Mouse (Mus musculus): ENCODE measurements at regions not wholly inside any gene's neighbourhood (a gene's known extent, or its start where the extent isn't known, plus 50 kb on each side); places are given as distances from the start of the nearest gene placed in this dataset.

DNA sequence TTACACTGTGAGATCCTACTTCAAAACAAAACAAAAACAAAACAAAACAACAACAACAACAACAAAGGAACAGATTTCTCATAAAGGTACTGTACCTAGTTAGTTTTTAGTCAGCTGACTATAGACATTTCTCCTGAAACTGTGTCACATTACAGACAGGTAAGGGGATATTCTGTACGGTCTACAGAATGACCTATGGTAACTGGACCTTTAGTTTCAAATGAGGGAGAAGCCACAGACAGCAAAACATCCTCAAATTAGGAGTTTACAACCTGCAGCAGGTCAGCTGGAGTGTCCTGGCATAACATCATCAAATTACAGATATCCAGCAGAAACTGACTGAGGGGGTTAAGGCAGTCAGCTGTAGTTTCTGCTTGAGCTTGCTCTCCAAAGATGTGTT, 210.7 kb downstream of the Pax1 start:
- H3K27ac ChIP-seq (ENCODE audit: low read length): no peak overlapping the region
- no peaks in the 10 kb centered on the region for H3K36me3 ChIP-seq (ENCODE audit: control insufficient read depth, insufficient read depth)
- H3K4me2 ChIP-seq (ENCODE audit: low read depth, low read length): no peak overlapping the region
- H3K27me3 ChIP-seq (ENCODE audit: control insufficient read depth, insufficient read depth, low read length): no peaks in the 10 kb centered on the region
- no peak overlapping the region for H3K4me3 ChIP-seq (ENCODE audit: low read length)
- 88% methylated on average over 1 of the region's 1 CpGs for WGBS
- no peak for ATAC-seq (replicated peaks; ENCODE audit: extremely low read depth, insufficient read depth, low FRiP score)
- no peaks in the 10 kb centered on the region for H3K4me1 ChIP-seq (ENCODE audit: control insufficient read depth, insufficient read depth, low read length)
- H3K9me3 ChIP-seq (replicated peaks; ENCODE audit: control insufficient read depth, low read length): no peaks in the 10 kb centered on the region
- no peak overlapping the region for H3K9ac ChIP-seq (ENCODE audit: low read length)

DNA sequence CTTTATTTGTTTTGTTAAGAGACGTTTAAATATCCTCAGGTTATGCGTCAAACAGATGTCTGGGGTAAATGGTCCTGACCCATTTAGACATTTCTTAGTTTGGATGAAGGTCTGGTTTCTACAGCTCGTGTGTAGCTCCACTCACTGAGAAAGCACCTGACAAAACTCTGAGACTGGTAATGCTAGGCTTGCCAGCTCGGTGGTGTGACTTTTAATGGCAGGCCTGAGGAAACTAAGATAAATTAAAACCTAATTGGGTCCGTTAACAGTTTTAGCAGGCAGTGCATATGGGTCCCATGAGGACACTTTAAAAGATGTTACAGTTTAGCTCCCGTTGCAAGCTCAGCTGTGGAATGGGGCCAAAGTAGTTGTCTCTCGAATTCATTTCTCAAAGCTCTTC, 199.5 kb downstream of the Pax1 start:
- Histone ChIP-seq H3K9ac (ENCODE audit: low read length) (no peak overlapping the region), H3K4me1 (ENCODE audit: control insufficient read depth, insufficient read depth, low read length) (no peaks in the 10 kb centered on the region), H3K4me3 (ENCODE audit: low read length) (no peak overlapping the region), H3K27me3 (ENCODE audit: control insufficient read depth, insufficient read depth, low read length) (no peaks in the 10 kb centered on the region), H3K36me3 (ENCODE audit: control insufficient read depth, insufficient read depth) (no peaks in the 10 kb centered on the region), H3K9me3 (replicated peaks; ENCODE audit: control insufficient read depth, low read length) (no peaks in the 10 kb centered on the region), H3K4me2 (ENCODE audit: low read depth, low read length) (no peak overlapping the region), H3K27ac (ENCODE audit: low read length) (no peak overlapping the region)
- WGBS: 63% methylated on average over 7 of the region's 7 CpGs
- ATAC-seq (replicated peaks; ENCODE audit: extremely low read depth, insufficient read depth, low FRiP score): no peak

DNA sequence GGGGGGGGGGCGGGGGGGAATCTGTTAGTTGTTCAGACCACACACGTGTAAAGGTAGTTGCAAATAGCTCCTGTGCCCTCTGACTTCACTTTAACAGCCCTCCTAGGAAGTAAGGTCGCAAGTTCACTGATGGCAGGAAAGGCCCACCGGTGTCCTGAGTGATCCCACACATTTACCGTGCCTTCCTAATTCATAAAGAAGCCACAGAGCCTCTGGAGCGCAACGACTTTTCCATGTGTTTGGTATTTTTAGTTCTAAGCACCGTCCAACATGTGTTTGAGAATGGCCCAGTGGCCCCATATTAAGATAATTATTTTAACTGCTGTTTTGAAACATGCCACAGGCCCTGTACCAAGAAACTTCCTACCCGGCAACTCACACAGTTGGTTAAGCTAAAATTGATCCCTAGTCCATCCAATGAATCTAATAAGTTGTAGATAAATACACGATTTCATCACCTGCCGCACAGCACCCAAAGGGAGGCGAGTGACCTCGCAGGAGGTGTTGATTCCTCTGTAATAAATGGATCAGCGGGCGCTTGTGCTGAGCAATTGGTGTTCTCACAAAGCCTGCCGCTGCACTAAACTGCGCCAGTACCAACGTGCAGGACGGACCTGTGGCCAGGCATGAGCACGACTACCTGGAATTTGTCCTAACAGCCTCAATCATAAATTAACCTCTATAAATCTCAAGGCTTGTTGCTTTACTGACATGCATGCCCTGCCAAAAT, 198.9 kb downstream of the Pax1 start:
- Histone ChIP-seq H3K27ac (ENCODE audit: low read length) (no peak overlapping the region), H3K9me3 (replicated peaks; ENCODE audit: control insufficient read depth, low read length) (no peaks in the 10 kb centered on the region), H3K27me3 (ENCODE audit: control insufficient read depth, insufficient read depth, low read length) (no peaks in the 10 kb centered on the region), H3K36me3 (ENCODE audit: control insufficient read depth, insufficient read depth) (no peaks in the 10 kb centered on the region), H3K4me2 (ENCODE audit: low read depth, low read length) (no peak overlapping the region), H3K4me3 (ENCODE audit: low read length) (no peak overlapping the region), H3K9ac (ENCODE audit: low read length) (no peak overlapping the region), H3K4me1 (ENCODE audit: control insufficient read depth, insufficient read depth, low read length) (no peaks in the 10 kb centered on the region)
- 79% methylated on average over 20 of the region's 20 CpGs for WGBS
- ATAC-seq (replicated peaks; ENCODE audit: extremely low read depth, insufficient read depth, low FRiP score): no peak

DNA sequence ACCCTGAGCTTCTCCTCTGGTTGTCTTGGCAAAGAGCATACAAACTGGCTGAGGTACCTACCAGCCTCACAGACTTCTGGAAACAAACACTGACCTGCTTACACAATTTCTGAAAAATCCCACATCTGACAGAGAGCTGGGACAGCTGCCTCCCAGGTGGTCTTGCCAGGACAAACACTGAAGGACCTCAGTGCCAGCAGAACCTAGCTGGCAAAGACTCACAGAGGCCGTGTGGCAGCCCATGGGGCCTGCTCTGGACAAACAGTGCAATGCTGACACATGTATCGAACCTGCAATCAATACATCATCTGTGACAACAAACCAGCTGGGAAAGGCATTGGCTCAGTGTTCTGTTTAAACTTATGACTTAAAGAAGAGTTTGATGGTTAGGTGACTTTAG, 167.4 kb downstream of the Pax1 start:
- H3K4me1 ChIP-seq (ENCODE audit: control insufficient read depth, insufficient read depth, low read length): no peaks in the 10 kb centered on the region
- no peak overlapping the region for H3K4me3 ChIP-seq (ENCODE audit: low read length)
- no peak overlapping the region for H3K4me2 ChIP-seq (ENCODE audit: low read depth, low read length)
- no peaks in the 10 kb centered on the region for H3K27me3 ChIP-seq (ENCODE audit: control insufficient read depth, insufficient read depth, low read length)
- H3K9me3 ChIP-seq (replicated peaks; ENCODE audit: control insufficient read depth, low read length): peaks cover 2% of the 10 kb centered on the region; the same call in 1 of the 2 replicates
- 63% methylated on average over 2 of the region's 2 CpGs for WGBS
- no peak for ATAC-seq (replicated peaks; ENCODE audit: extremely low read depth, insufficient read depth, low FRiP score)
- no peak overlapping the region for H3K27ac ChIP-seq (ENCODE audit: low read length)
- H3K36me3 ChIP-seq (ENCODE audit: control insufficient read depth, insufficient read depth): no peaks in the 10 kb centered on the region
- no peak overlapping the region for H3K9ac ChIP-seq (ENCODE audit: low read length)

DNA sequence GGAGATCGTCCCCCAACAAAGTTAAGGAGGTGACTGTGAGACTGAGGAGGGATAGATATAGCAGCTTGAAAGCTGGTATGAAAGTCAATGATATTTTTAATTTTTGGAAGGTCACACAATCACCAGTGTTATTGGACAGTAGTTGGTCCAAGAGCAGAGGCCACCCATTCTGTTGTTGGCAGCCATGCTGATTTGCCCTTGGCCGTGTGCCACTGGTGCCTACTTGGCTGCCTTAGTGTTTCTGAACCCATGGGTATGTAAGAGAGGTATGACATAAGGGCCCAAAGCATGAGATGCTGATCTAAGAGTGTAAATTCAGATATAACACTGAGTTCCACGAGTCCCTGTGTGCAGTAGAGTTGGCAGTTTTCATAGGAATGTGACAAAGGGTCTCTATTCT, 153.7 kb downstream of the Pax1 start:
- Histone ChIP-seq H3K9ac (ENCODE audit: low read length) (no peak overlapping the region), H3K4me2 (ENCODE audit: low read depth, low read length) (no peak overlapping the region), H3K27ac (ENCODE audit: low read length) (no peak overlapping the region), H3K27me3 (ENCODE audit: control insufficient read depth, insufficient read depth, low read length) (no peaks in the 10 kb centered on the region), H3K4me3 (ENCODE audit: low read length) (no peak overlapping the region), H3K9me3 (replicated peaks; ENCODE audit: control insufficient read depth, low read length) (no peaks in the 10 kb centered on the region), H3K36me3 (ENCODE audit: control insufficient read depth, insufficient read depth) (no peaks in the 10 kb centered on the region), H3K4me1 (ENCODE audit: control insufficient read depth, insufficient read depth, low read length) (no peaks in the 10 kb centered on the region)
- ATAC-seq (replicated peaks; ENCODE audit: extremely low read depth, insufficient read depth, low FRiP score): no peak
- 50% methylated on average over 3 of the region's 3 CpGs for whole genome bisulfite sequencing

DNA sequence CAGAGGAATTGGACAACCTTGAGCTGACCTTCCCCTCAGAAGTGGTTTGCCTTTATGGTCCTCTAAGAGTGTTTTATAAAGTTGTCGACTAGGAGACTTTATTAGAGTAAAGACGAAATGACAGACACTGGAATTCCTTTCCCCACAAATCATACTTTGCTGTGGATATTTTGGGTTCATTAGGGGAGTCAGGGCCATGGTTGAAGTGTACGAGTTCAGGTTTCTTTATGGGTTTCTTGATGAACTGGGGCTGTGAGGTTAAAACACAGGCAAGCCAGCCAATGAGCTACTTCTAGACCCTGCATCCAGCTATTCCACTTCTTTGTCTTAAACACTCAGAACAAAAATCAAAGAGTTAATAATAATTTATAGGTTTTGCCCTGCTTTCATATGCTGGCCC, 153.0 kb downstream of the Pax1 start:
- H3K9ac ChIP-seq (ENCODE audit: low read length): no peak overlapping the region
- H3K9me3 ChIP-seq (replicated peaks; ENCODE audit: control insufficient read depth, low read length): no peaks in the 10 kb centered on the region
- ATAC-seq (replicated peaks; ENCODE audit: extremely low read depth, insufficient read depth, low FRiP score): no peak
- no peak overlapping the region for H3K4me2 ChIP-seq (ENCODE audit: low read depth, low read length)
- no peaks in the 10 kb centered on the region for H3K27me3 ChIP-seq (ENCODE audit: control insufficient read depth, insufficient read depth, low read length)
- no peak overlapping the region for H3K4me3 ChIP-seq (ENCODE audit: low read length)
- WGBS: 73% methylated on average over 3 of the region's 3 CpGs
- no peak overlapping the region for H3K27ac ChIP-seq (ENCODE audit: low read length)
- H3K36me3 ChIP-seq (ENCODE audit: control insufficient read depth, insufficient read depth): no peaks in the 10 kb centered on the region
- H3K4me1 ChIP-seq (ENCODE audit: control insufficient read depth, insufficient read depth, low read length): no peaks in the 10 kb centered on the region

DNA sequence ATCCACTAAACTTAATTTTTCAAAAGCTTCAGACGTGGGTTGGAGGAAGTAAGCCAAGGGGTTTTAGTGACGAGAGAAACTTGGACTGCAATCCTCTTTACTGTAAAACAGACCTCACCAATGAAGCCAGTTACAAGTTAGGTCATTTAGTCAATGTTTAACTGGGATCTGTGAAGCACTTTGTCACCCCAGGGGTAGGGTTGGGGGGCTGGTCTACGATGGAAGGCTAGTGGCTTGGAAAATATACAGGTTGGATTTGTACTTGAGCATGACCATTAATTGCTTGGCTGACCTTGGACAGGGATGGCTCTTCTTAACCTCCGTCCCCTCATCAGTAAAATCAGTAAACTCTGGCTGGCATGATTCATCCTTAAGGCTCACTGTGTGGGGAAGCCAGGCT, 142.2 kb downstream of the Pax1 start:
- 73% methylated on average over 4 of the region's 4 CpGs for WGBS
- Histone ChIP-seq H3K4me2 (ENCODE audit: low read depth, low read length) (no peak overlapping the region), H3K4me1 (ENCODE audit: control insufficient read depth, insufficient read depth, low read length) (no peaks in the 10 kb centered on the region), H3K27me3 (ENCODE audit: control insufficient read depth, insufficient read depth, low read length) (no peaks in the 10 kb centered on the region), H3K36me3 (ENCODE audit: control insufficient read depth, insufficient read depth) (no peaks in the 10 kb centered on the region), H3K27ac (ENCODE audit: low read length) (no peak overlapping the region), H3K9me3 (replicated peaks; ENCODE audit: control insufficient read depth, low read length) (no peaks in the 10 kb centered on the region), H3K4me3 (ENCODE audit: low read length) (no peak overlapping the region), H3K9ac (ENCODE audit: low read length) (no peak overlapping the region)
- no peak for ATAC-seq (replicated peaks; ENCODE audit: extremely low read depth, insufficient read depth, low FRiP score)

DNA sequence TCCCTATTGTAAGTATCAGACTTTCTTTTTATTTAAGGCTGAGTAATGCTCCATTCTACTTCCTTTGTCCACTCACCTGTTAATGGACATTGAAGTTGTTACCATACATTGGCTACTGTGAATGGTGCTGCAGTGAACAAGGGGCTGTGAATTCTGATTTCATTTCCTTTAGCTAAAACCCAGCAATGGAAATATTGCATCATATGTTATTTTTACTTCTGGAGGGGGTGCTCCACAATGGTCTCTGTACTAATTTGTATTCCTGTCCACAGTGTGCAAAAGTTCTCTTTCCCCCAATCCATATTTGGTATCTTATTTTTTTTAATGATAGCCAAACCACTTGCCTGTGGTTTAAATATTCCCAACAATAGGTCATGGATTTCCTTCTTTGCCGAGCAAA, 137.0 kb downstream of the Pax1 start:
- no peak for ATAC-seq (replicated peaks; ENCODE audit: extremely low read depth, insufficient read depth, low FRiP score)
- Histone ChIP-seq H3K27me3 (ENCODE audit: control insufficient read depth, insufficient read depth, low read length) (no peaks in the 10 kb centered on the region), H3K27ac (ENCODE audit: low read length) (no peak overlapping the region), H3K4me1 (ENCODE audit: control insufficient read depth, insufficient read depth, low read length) (no peaks in the 10 kb centered on the region), H3K9ac (ENCODE audit: low read length) (no peak overlapping the region), H3K9me3 (replicated peaks; ENCODE audit: control insufficient read depth, low read length) (no peaks in the 10 kb centered on the region), H3K4me2 (ENCODE audit: low read depth, low read length) (no peak overlapping the region), H3K4me3 (ENCODE audit: low read length) (no peak overlapping the region), H3K36me3 (ENCODE audit: control insufficient read depth, insufficient read depth) (no peaks in the 10 kb centered on the region)
- WGBS: 61% methylated on average over 1 of the region's 1 CpGs

DNA sequence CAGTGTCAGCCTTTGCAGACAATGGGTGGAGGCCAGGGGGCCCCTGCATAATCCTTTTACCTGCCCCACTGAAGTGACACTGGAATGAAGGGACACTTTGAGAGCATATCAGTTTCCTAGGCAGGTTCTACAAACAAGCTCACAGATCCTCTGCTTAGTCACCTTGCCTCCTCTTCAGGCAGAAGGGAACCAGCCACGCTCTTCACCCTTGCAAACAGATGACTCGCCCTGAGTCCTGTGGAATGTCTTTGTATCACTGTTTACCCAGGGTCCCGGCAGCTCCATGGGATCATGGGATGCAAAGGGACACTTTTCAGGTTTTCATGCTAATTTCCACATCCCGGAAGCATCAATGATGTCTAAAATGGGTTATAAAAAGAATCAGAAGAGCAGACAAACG, 94.2 kb downstream of the Pax1 start:
- no peaks in the 10 kb centered on the region for H3K27me3 ChIP-seq (ENCODE audit: control insufficient read depth, insufficient read depth, low read length)
- WGBS: 45% methylated on average over 5 of the region's 5 CpGs
- no peak overlapping the region for H3K4me2 ChIP-seq (ENCODE audit: low read depth, low read length)
- H3K4me3 ChIP-seq (ENCODE audit: low read length): no peak overlapping the region
- H3K36me3 ChIP-seq (ENCODE audit: control insufficient read depth, insufficient read depth): no peaks in the 10 kb centered on the region
- H3K4me1 ChIP-seq (ENCODE audit: control insufficient read depth, insufficient read depth, low read length): no peaks in the 10 kb centered on the region
- H3K9me3 ChIP-seq (replicated peaks; ENCODE audit: control insufficient read depth, low read length): no peaks in the 10 kb centered on the region
- no peak overlapping the region for H3K9ac ChIP-seq (ENCODE audit: low read length)
- no peak for ATAC-seq (replicated peaks; ENCODE audit: extremely low read depth, insufficient read depth, low FRiP score)
- H3K27ac ChIP-seq (ENCODE audit: low read length): no peak overlapping the region

Measured in heart, embryonic 16.5 days (tissue).